Mouse (Mus musculus) kidney, embryonic 16.5 days (tissue): ENCODE measurements around the gene Slc35f3. TPM values are rescaled to one million over a fixed set of nuclear protein-coding genes. Genes with fewer than 3 reads are reported as not detected.

Source experiments
- ATAC-seq: fragments of 200-750 bp; cut with Nextera tagmentation; 2 replicates; pipeline ENCODE4 v1.8.0; 2017; ENCODE audit warnings: moderate TSS enrichment; ENCODE audit not compliant: low FRiP score, low TSS enrichment
- H3K27ac ChIP-seq: fragments of 300-500 bp; sonication (generic); 2 replicates; pipeline ENCODE4 v1.5.1; 2014; ENCODE audit warnings: low read length
- H3K27me3 ChIP-seq: fragments of 300-500 bp; sonication (generic); 2 replicates; pipeline ENCODE4 v1.6.1; 2014; ENCODE audit warnings: low read length, control low read depth, mixed read lengths; ENCODE audit not compliant: insufficient read depth
- H3K36me3 ChIP-seq: fragments of 300-500 bp; sonication (generic); 2 replicates; pipeline ENCODE4 v1.6.1; 2014; ENCODE audit warnings: low read length, control low read depth, mixed read lengths; ENCODE audit not compliant: insufficient read depth
- H3K4me1 ChIP-seq: fragments of 300-500 bp; sonication (generic); 2 replicates; pipeline ENCODE4 v1.6.1; 2014; ENCODE audit warnings: low read length, control low read depth, mixed read lengths; ENCODE audit not compliant: insufficient read depth
- H3K4me2 ChIP-seq: fragments of 300-500 bp; sonication (generic); replicated peaks from 2 replicates; pipeline ENCODE4 v1.6.1; 2014; ENCODE audit warnings: low read depth, low read length
- H3K4me3 ChIP-seq: fragments of 300-500 bp; sonication (generic); 2 replicates; pipeline ENCODE4 v1.5.1; 2014; ENCODE audit warnings: mild to moderate bottlenecking, low read length
- H3K9ac ChIP-seq: fragments of 300-500 bp; sonication (generic); replicated peaks from 2 replicates; pipeline ENCODE4 v1.6.1; 2014; ENCODE audit warnings: low read length
- H3K9me3 ChIP-seq: fragments of 300-500 bp; sonication (generic); 2 replicates; pipeline ENCODE4 v1.6.1; 2016; ENCODE audit warnings: low read length, control low read depth
- WGBS: fragments of 180-500 bp; shearing (Covaris S2); extraction: QIAGEN DNeasy Blood & Tissue Kit; methylation state at CpG from one replicate; pipeline ENCODE4 v1.1.7; 2014; 5-methylcytosine and 5-hydroxymethylcytosine counted together
- polyA plus RNA-seq: library from polyadenylated mRNA; unstranded; fragments of >200 nt; fragmentation: Nextera tagmentation; extraction: Ambion mirVana; gene quantifications from 2 replicates; pipeline ENCODE4 v1.2.1, GENCODE M21; 2015

The Slc35f3 gene
- 0.69 and 0.82 TPM in 2 replicates for polyA plus RNA-seq

DNA sequence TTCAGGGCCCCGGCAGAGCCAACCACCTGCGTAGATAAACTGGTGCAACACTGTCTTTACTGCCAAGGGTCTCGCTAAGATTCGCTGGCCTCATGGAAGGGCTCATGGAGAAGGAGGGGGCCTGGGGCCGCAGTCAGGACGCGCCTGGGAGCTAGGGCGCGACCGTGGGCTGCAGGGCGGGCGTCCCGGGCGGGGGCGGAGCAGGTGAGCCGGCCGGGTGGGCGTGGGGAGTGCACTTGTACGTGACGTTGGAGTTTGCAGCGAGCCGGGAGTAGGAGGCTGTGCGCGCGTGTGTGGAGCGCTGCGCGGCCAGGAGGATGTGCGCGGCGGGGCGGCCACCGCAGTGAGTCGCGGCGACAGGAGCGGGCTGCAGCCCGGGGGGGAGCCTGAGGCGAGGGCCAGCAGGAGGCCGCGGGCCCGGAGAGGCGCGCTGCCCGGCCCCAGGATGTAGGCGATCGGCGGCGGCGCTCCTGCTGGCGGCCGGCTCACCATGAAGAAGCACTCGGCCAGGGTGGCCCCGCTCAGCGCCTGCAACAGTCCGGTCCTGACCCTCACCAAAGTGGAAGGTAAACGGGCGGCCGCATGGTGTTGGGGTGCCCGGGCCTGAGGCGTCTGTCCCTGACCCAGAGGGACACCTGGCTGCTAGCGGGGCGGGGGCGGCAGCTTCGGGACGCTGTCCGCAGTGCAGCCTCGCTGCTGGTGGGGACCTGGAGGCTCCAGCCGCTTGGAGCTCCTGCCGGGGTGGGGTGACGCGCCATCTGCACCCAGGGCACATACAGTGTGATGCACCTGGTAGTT, at the start of gene Slc35f3:
Slc35f3 (plus strand) TSS at position 263 of the 798 bp plus-strand sequence.
- Histone ChIP-seq H3K9me3 (no peaks in the 10 kb centered on the region), H3K4me2 (peak within 1 kb of the TSS; percentile 95), H3K9ac (peak within 1 kb of the TSS; percentile 63), H3K4me1 (peaks cover 14% of the 10 kb centered on the region; the same call in 1 of the 2 replicates), H3K4me3 (peak within 1 kb of the TSS; percentile 55), H3K36me3 (no peaks in the 10 kb centered on the region), H3K27ac (no peak within 1 kb of the TSS), H3K27me3 (peaks cover 23% of the 10 kb centered on the region)
- 2% methylated on average over 58 of the region's 72 CpGs for WGBS
- peak; percentile 85 for ATAC-seq

DNA sequence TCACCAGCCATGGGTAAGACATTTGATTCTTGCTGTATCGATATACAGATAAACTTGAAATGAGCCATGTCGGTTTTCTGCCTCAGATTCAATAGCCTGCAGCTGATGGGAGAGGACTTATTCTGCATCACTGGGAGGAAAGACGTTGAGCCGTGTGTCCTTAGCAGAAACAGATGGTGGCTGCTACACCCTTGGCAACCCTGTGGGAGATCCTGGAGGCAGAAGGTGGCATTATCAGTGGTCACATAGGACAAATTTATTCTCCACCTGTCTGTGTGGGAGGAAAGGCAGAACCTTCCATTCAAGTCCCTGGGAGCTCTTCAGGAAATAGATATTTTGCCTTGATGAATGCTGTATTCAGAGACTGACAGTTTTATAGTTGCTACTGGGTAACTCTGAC, 47.9 kb upstream of the Slc35f3 start:
- no peak overlapping the region for H3K27ac ChIP-seq
- no peaks in the 10 kb centered on the region for H3K4me1 ChIP-seq
- no peak overlapping the region for H3K4me3 ChIP-seq
- H3K9me3 ChIP-seq, result no peaks in the 10 kb centered on the region
- 47% methylated on average over 4 of the region's 4 CpGs for WGBS
- H3K9ac ChIP-seq, result no peak overlapping the region
- H3K27me3 ChIP-seq, result no peaks in the 10 kb centered on the region
- no peak overlapping the region for H3K4me2 ChIP-seq
- no peak for ATAC-seq
- H3K36me3 ChIP-seq, result no peaks in the 10 kb centered on the region

DNA sequence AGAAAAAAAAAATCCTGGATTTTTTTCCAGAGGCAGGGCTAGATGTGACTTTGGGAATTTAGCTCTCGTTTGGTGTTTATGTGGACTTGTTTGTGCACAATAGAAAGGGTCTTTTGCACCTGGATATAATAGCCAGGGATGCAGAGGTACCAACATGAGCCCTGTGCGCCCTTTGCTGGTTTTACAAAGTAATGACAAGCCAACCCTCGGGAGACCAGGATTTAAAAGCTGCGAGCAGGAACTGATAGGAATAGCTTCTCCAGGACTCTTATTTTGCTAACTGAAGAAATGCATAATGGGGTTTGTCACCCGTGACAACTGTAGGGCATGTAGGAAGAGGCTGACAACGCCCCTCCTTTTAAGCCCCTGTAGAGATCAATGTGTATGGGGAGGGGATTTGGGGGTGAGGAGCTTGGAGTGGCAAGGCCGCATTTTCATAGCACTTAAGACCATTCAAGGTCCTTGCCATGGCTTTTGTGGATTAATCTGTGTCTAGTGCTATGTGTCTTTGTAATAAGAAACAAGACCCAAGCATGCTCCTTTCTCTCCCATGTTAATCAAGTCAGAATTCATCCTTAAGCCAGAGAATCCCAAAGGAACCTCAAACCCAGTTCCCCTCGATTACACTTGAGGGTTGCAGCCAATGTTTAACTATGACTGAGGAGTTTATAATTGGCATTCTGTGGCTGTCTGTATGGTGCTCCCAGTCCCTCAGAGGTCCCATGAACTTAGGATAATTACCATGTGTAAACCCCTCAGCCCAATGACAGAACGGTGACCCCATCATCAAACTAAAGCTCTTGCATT, 41.6 kb upstream of the Slc35f3 start:
- no peaks in the 10 kb centered on the region for H3K36me3 ChIP-seq
- no peak overlapping the region for H3K27ac ChIP-seq
- no peaks in the 10 kb centered on the region; the same call in 1 of the 2 replicates for H3K27me3 ChIP-seq
- no peak overlapping the region for H3K9ac ChIP-seq
- WGBS, result 49% methylated on average over 9 of the region's 9 CpGs
- no peaks in the 10 kb centered on the region for H3K4me1 ChIP-seq
- no peak overlapping the region for H3K4me2 ChIP-seq
- H3K9me3 ChIP-seq, result no peaks in the 10 kb centered on the region
- no peak for ATAC-seq
- no peak overlapping the region for H3K4me3 ChIP-seq

GRCm38 (mm10) chr8:126257392-126257681, 41.0 kb upstream of the Slc35f3 start:
- Histone ChIP-seq H3K4me3 (no peak overlapping the region), H3K4me1 (no peaks in the 10 kb centered on the region), H3K27me3 (no peaks in the 10 kb centered on the region; the same call in 1 of the 2 replicates), H3K9me3 (no peaks in the 10 kb centered on the region), H3K9ac (no peak overlapping the region), H3K4me2 (no peak overlapping the region), H3K27ac (no peak overlapping the region), H3K36me3 (no peaks in the 10 kb centered on the region)
- no peak for ATAC-seq
- WGBS, result 70% methylated on average over 8 of the region's 8 CpGs

DNA sequence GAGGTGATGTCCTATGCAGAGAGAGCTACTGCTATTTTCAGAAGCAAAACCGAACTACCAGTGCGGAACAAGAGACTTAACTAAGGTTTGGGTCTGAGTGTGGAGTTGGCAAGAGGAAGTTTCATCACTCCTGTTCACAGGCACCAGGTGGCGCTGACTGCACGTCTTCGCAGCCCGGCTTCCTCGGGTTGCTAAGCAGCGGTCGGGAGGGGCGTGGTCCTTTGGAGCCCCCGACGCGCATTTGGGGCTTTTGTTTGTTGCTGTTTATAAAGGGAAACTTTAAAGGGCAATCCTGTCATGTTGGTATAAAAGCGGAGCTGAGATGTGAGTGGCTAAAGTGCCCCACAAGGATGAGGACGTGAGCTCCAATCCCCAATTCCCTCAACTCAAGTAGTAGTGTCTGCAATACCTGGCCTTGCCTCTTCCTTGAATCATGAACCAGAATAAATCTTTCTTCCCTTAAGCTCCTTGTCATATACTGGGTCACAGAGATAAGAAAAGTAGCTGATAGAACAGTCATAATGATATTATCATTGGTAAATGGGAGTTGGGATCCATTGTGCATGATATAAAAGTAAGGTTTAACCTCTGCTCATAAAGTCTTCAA, 40.1 kb upstream of the Slc35f3 start:
- peak overlapping the region; percentile 34 for H3K4me2 ChIP-seq
- peak; percentile 57; the same call in 1 of the 2 replicates for ATAC-seq
- no peak overlapping the region for H3K27ac ChIP-seq
- WGBS, result 4% methylated on average over 15 of the region's 15 CpGs
- no peaks in the 10 kb centered on the region for H3K4me1 ChIP-seq
- H3K4me3 ChIP-seq, result 0 out of 2 replicates have a peak overlapping the region, but pooled peaks have one; percentile 17
- no peaks in the 10 kb centered on the region; the same call in 1 of the 2 replicates for H3K27me3 ChIP-seq
- H3K36me3 ChIP-seq, result no peaks in the 10 kb centered on the region
- H3K9ac ChIP-seq, result no peak overlapping the region
- no peaks in the 10 kb centered on the region for H3K9me3 ChIP-seq

DNA sequence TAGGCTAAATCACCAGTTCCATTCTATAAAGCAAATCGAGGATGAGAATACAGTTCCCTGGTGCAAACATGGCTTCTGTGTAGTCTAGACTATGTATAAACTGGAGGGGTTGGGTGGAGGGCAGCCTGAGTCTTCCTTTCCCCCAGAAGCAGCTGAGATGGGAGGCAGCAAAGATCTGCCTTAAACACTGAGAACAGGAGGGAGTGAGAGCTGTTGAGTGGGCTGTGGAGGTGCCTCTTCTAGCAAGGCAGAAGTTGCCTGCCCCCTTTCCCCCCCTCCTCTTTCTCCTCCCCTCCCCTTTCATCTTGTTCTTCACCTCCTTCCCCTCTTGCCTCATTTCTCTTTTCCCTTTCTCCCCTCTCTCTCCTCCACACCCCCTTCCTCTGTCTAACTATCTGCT, 33.2 kb upstream of the Slc35f3 start:
- no peaks in the 10 kb centered on the region for H3K27me3 ChIP-seq
- H3K9me3 ChIP-seq, result no peaks in the 10 kb centered on the region
- no peak overlapping the region for H3K27ac ChIP-seq
- H3K4me2 ChIP-seq, result no peak overlapping the region
- no peaks in the 10 kb centered on the region for H3K4me1 ChIP-seq
- H3K9ac ChIP-seq, result no peak overlapping the region
- no peak for ATAC-seq
- WGBS, result 61% methylated on average over 1 of the region's 1 CpGs
- no peak overlapping the region for H3K4me3 ChIP-seq
- no peaks in the 10 kb centered on the region for H3K36me3 ChIP-seq

DNA sequence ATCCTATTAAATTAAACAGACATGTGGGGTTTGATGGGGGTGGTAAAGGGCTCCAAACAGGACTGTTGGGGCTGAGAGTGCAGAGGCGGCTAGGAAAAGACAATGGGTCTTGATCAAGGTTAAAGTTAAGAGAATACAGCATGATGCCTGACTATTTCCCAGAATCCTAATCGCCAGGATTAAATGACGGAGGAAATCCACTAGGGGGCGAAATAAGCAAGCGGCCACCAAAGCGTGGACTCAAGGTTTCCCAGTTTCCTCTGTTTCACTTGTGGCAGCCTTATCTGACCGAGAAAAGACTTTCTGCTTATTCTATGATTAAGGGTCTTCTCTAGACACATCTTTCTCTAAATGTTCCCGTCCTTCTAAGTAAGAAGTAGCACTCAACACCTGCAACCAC, 31.2 kb upstream of the Slc35f3 start:
- WGBS, result 29% methylated on average over 8 of the region's 8 CpGs
- no peak for ATAC-seq
- Histone ChIP-seq H3K27ac (no peak overlapping the region), H3K4me1 (no peaks in the 10 kb centered on the region), H3K36me3 (no peaks in the 10 kb centered on the region), H3K4me2 (no peak overlapping the region), H3K4me3 (no peak overlapping the region), H3K9ac (no peak overlapping the region), H3K27me3 (no peaks in the 10 kb centered on the region), H3K9me3 (no peaks in the 10 kb centered on the region)

DNA sequence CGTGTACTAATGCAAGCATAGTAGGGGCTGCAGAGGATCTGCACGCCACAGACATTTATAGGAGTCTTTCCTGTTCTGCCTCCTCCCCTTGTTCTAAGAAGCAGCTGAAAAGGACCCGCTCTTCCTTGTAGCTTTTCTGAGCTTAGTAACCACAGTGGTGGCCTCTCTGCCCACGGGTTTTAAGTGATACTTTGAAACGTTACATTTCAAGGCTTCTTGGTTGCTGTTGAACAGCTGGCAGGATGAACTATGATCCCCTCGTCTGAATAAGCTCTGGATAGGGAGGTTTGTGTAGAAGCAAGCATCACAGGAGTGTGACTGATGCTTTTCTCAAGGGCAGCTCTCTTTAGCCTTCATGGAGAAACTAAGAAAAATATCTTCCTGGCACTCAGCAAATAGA, 28.6 kb upstream of the Slc35f3 start:
- Histone ChIP-seq H3K27me3 (0 out of 2 replicates have a peak, but pooled peaks cover 3% of the 10 kb centered on the region), H3K4me3 (no peak overlapping the region), H3K27ac (no peak overlapping the region), H3K4me2 (no peak overlapping the region), H3K9ac (no peak overlapping the region), H3K4me1 (no peaks in the 10 kb centered on the region), H3K36me3 (no peaks in the 10 kb centered on the region), H3K9me3 (no peaks in the 10 kb centered on the region)
- WGBS, result 40% methylated on average over 6 of the region's 6 CpGs
- ATAC-seq, result no peak

- WGBS, result 93% methylated on average over 2 of the region's 2 CpGs
- no peak overlapping the region for H3K4me2 ChIP-seq
- no peaks in the 10 kb centered on the region for H3K4me1 ChIP-seq
- H3K36me3 ChIP-seq, result no peaks in the 10 kb centered on the region
- no peak overlapping the region for H3K4me3 ChIP-seq
- no peak overlapping the region for H3K9ac ChIP-seq
- H3K27ac ChIP-seq, result no peak overlapping the region
- no peaks in the 10 kb centered on the region for H3K9me3 ChIP-seq
- H3K27me3 ChIP-seq, result 0 out of 2 replicates have a peak, but pooled peaks cover 3% of the 10 kb centered on the region
- ATAC-seq, result no peak
Measured at GRCm38 (mm10) chr8:126272445-126272844, 25.9 kb upstream of the Slc35f3 start.
